Mouse (Mus musculus) E14TG2a.4 (cell line): Measurements from ENCODE around the gene Capn5.

ENCODE experiments used
- CTCF ChIP-seq: conservative IDR thresholded peaks from 2 replicates; pipeline ENCODE4 v1.5.1; 2014; ENCODE audit warnings: low read length
- NANOG ChIP-seq: IDR thresholded peaks from 2 replicates; pipeline ENCODE4 v1.6.1; 2014; ENCODE audit warnings: borderline replicate concordance, low read length, mixed read lengths
- POU5F1 ChIP-seq: IDR thresholded peaks from 2 replicates; pipeline ENCODE4 v1.6.1; 2014; ENCODE audit warnings: low read length, borderline replicate concordance

GRCm38 (mm10) chr7:98185326-98185725 is 7.3 kb upstream of the Capn5 start:
- TF ChIP-seq CTCF = no peak
- no peak for TF ChIP-seq NANOG
- TF ChIP-seq POU5F1 = no peak
